Mouse (Mus musculus) liver, embryonic 14.5 days (tissue): ENCODE measurements around the gene Gm11034.

Experiments used
- CTCF ChIP-seq: IDR thresholded peaks from 2 replicates; pipeline ENCODE4 v1.5.1; 2016; ENCODE audit warnings: antibody characterized with exemption, low read depth, control low read depth
- EP300 ChIP-seq: IDR thresholded peaks from 2 replicates; pipeline ENCODE4 v1.6.1; 2016; ENCODE audit warnings: antibody characterized with exemption, low read depth

- TF ChIP-seq CTCF: no peak
- TF ChIP-seq EP300: no peak
These were observed 27.5 kb upstream of the Gm11034 start for GRCm38 (mm10) chr8:72240951-72241350.
